Mouse (Mus musculus): ENCODE results near the gene Glul.

- TF ChIP-seq ZC3H11A (IDR thresholded peaks at IDR 0.05; ENCODE audit: low read depth, low read length) = no peak
- no peak for TF ChIP-seq POLR2A (IDR thresholded peaks at IDR 0.05; ENCODE audit: low read depth, low read length)
- no peak for TF ChIP-seq ZNF384 (IDR thresholded peaks at IDR 0.05; ENCODE audit: low read depth, low read length)
- no peak for TF ChIP-seq TCF12 (IDR thresholded peaks at IDR 0.05; ENCODE audit: low read depth, low read length)
- TF ChIP-seq CTCF (conservative IDR thresholded peaks at IDR 0.05 in 1 of 2, IDR thresholded peaks at IDR 0.05 in 1 of 2; ENCODE audit: low read depth in 2 of 2, low read length in 2 of 2) = no peak
- TF ChIP-seq UBTF (IDR thresholded peaks at IDR 0.05; ENCODE audit: low read depth, low read length) = no peak
- TF ChIP-seq MAZ (IDR thresholded peaks at IDR 0.05; ENCODE audit: low read depth, low read length) = no peak
- TF ChIP-seq HCFC1 (IDR thresholded peaks at IDR 0.05; ENCODE audit: low read depth, low read length) = no peak
- TF ChIP-seq MEF2A (IDR thresholded peaks at IDR 0.05; ENCODE audit: borderline replicate concordance, low read depth, low read length) = no peak
- no peak for TF ChIP-seq CHD1 (IDR thresholded peaks at IDR 0.05; ENCODE audit: low read depth, low read length)
- no peak for TF ChIP-seq NRF1 (IDR thresholded peaks at IDR 0.05; ENCODE audit: low read depth, low read length)
- TF ChIP-seq ZKSCAN1 (IDR thresholded peaks at IDR 0.05; ENCODE audit: borderline replicate concordance, low read depth, low read length) = no peak
Observed at GRCm38 (mm10) chr1:153909213-153909962, 9.6 kb downstream of the Glul start.
